Mouse (Mus musculus): ENCODE data around the gene Dicer1.

Gene Dicer1

GRCm38 (mm10) chr12:104751814-104752765 is at the start of gene Dicer1:
TSS of gene Dicer1 (minus strand) at chr12:104751952.
- peak; percentile 97 for DNase-seq (ENCODE audit: low read depth, low spot score)

- peak; percentile 22 for DNase-seq (ENCODE audit: low read depth, low spot score)
Measured at GRCm38 (mm10) chr12:104799365-104799764, 47.6 kb upstream of the Dicer1 start.

GRCm38 (mm10) chr12:104797905-104798304 is 46.2 kb upstream of the Dicer1 start:
- DNase-seq (ENCODE audit: low read depth, low spot score), result no peak

DNA sequence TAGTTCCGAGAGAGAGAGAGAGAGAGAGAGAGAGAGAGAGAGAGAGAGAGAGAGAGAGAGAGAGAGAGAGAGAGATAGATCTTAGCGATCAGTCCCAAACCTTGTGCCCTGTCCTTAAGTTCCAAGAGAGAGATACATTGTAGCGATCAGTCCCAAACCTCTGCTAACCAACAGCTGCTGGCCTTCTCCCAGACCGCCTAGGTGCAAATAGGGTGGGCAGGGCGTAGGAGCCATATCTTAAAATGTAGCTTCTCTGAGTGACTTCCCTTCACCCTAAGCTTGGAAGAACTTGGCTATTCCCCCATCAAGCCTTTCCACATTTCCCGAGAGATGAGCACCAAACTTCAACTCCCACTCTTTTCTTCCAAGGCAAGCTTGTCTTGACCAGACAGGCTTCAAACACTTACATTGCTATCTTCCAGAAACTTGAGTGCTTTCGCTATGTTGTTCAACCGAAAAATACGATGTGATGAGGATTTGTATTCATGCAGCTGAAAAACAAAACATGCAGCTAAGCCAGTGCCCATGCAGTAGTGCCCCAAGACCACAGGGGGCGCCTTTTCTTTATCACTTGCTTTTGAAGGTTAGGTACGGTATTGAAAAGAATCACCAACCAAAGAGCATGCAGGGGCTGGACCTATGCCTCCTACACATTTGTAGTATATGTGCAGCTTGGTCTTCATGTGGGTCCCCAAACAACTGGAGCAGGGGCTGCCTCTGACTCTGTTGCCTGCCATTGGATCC is 45.1 kb upstream of the Dicer1 start:
- peak; percentile 27 for DNase-seq (ENCODE audit: low read depth, low spot score)

DNA sequence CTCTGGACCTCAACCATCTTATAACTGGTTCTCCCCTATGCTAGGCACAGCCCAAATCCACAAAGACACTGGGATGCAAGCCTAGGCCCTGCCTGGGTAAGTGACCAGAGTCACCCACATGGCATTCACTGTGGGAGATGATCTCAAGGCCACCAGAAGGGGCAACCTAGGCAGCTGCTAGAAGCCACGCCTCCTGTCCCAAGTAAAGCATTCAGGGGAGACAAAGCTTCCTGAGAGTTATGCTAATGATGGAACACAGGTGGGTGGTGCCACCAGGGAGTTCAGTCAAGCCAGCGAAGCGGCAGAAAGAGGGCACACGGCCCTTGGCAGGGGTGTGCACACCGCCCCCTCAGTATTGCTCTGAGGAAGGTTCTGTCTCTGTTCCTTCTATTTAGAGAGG is 43.2 kb upstream of the Dicer1 start:
- peak; percentile 76 for DNase-seq (ENCODE audit: low read depth, low spot score)

DNA sequence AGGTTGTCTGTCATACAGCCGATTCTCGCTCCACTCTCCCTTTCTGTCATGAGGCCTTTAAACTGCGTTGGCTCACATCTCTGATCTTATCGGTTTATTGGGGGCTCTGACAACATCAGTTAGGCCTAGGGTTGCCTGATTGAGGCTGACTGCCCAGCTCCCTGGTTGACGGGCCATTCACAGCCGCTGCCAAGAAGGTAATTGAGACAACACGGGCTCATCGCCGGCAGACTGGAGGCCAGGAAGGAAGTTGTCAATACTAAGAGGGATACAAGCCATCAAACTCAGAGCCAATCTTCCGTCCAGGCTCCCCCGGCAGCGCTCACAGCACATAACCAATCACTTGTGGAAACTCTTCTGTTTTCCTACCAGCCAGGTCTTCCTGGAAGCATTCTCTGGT is 41.7 kb upstream of the Dicer1 start:
- no peak for DNase-seq (ENCODE audit: low read depth, low spot score)

- peak; percentile 36 for DNase-seq (ENCODE audit: low read depth, low spot score)
Measured at GRCm38 (mm10) chr12:104777603-104778002, 25.9 kb upstream of the Dicer1 start.

DNA sequence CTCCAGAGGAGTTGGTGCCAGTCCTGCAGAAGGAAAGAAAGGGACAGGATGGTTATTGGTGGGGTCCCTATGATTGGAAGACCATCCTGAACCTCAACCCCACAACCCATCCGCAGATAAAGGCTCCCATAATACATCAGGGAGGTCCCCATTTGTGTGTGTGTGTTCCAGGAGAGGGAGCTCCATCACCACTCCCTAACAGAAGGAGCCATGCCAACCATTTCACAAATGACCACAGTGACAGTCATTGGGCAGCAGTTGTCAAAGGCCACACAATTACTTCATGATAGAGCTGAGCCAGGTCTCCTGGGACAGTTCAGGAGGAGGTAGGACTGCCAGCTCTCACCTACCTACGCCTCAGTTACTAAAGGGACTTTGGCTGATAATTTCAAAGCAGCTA is 20.2 kb upstream of the Dicer1 start:
- DNase-seq (ENCODE audit: low read depth, low spot score), result no peak

DNA sequence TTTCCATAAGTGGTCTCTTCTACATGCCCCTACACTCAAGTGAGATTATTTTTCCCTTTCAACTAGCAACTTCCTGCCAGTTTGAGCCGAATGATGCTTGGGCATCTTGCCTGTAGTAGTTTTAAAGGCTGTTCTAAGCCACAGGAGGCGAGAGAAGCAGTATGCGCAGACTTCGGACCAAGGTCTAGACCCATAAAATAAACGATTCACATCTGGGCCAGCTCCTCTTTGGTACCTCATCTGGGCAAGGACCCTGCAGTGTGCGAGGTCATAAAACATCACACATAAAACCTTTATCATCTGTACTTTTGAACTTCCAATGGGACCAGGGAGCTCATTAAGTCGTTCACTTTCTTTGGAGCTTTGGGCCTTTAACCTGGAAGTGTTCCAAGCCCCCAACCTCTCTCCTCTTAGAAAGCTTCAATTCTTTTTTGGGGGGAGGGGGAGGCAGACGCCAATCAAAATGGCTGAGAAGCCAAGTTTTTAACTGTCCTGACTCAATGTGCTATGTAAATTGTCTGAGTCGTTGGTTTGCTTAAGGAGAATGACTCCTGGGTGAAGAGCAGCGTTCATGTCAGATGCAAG is 17.5 kb upstream of the Dicer1 start:
- DNase-seq (ENCODE audit: low read depth, low spot score), result no peak

- DNase-seq (ENCODE audit: low read depth, low spot score), result peak; percentile 36
Measured at GRCm38 (mm10) chr12:104767183-104767582, 15.4 kb upstream of the Dicer1 start.

DNA sequence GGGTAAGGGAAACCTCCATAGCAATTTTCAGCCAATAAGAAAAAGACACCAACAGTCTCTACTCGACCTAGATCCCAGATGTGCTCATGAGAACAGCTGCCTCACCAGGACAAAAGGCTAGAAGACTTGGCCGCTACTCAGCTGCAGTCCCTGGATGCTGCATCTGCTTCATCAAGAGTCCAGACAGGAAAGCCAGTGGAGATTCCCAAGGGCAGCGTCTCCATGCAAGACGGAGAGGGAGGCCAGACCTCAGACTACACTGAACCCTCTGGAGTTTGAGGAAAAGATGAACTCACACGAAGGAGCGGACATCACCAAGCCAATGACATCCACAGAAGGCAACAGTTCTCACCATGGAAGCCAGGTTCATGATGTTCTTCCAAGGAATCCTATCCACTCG is 14.0 kb upstream of the Dicer1 start:
- no peak for DNase-seq (ENCODE audit: low read depth, low spot score)

DNA sequence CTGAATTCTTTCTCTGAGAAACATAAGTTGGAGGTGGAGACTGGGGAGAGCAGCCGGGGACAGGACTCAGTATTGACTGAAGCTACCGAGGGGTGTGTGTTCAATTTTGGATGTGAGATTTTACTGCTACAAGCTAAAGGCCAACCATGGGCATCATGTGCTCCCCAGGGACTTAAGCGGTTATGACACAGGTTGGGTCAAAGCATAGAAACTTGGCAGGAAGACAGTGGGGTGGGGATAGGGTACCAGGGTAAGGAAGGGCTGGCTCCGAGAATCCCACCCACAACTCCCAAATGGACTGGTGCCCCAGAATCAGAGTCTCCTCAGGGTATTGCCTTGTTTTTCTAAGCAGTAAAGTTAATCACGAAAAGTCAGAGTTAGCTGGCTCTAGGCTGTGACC is 13.4 kb upstream of the Dicer1 start:
- no peak for DNase-seq (ENCODE audit: low read depth, low spot score)

GRCm38 (mm10) chr12:104763918-104764317 is 12.2 kb upstream of the Dicer1 start:
- no peak for DNase-seq (ENCODE audit: low read depth, low spot score)

DNA sequence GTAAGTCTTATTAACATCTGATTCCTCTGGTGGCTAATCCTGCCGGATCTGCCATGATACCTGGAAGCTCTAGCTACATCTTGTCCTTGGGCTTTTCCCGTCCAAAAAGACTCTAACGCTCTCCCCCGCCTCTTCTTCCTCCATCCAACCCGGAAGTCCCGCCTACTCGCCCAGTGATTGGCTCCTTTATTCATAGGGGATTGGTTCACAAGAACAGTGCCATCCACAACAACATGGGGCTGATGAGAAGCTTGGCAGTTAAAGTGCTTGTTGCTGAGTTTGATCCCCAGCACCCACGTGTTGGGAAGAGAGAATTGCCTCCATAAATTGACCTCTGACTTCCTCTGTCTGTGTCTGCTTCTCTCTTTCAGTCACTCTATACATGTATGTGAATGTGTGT is 9.7 kb upstream of the Dicer1 start:
- peak; percentile 84 for DNase-seq (ENCODE audit: low read depth, low spot score)

DNA sequence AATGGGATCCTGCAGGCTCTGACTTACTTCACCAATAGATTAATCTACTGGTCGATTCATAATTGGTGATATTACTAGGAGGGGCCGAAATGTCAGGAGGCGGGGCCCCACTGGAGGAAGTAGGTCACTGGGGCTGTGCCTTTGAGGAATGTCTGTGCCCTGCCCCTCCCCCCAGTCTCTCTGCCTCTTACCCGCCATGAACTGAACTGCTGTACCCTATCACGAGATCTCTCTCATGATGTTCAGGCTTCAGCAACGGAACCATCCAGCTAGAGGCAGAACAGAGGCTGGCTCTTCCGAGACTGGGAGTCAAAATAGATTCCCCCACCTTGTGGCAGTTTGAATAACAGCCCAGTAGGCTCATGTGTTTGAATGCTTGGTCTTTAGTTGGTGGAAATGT is 6.3 kb upstream of the Dicer1 start:
- no peak for DNase-seq (ENCODE audit: low read depth, low spot score)

DNA sequence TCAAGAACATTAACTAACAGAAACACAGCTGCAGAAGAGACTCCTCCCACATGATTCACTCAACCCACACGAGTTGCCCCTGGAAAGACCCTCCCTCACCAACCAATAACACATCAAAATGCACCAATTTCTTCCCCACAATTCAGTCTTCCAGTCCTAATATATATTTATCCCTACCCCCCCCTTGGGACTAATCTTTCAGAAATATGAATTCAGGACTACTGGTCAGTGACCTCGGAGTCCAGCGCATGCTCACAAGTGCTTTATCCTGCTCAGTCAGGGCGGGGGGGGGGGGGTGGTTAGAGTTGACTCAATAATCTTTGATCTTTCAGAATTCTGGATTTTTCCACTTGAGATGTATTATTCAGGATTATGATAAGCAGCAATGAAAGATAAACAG is 1.9 kb upstream of the Dicer1 start:
- no peak for DNase-seq (ENCODE audit: low read depth, low spot score)

DNA sequence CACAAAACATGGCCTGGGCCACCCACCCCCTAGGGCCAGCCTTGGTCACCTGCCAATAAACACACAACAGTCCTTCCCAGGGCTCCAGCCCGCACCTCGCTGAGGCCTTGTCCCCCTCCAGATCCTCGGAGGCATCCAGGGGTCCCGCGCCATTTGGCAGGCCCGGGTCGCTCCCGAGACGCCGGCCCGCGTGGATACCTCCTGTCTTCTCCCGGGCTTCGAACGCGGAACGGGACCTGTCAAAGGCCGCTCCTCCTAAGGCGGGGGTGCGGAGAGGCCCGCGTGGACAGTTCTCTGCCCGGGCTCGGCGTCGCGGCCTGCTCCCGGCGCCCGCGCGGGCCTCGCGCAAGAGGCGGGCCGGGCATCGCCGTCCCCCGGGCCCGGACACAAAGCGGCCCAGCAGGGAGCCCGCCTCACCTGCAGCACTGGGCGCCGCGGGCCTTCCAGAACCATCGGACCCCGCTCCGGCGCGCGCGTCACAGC is 380 bp downstream of the Dicer1 start:
- DNase-seq (ENCODE audit: low read depth, low spot score), result no peak

DNA sequence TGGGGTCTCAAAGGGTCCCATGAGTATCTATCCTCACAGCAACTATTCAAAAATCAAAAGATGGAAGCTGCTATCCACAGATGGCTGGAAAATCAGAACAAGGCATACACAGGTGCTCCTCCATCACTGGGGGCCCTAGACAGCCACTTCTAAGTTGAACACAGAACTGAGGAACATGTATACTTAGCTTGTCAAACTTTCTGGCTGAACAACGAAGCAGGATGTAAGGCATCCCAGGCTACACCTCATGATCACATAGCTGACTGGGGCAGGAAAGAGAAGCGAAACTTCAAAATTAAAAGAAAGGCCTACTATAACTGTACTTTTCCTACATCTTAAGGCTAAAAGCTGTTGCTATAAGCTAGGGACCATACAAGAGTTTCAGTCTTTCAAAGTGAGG is 2.8 kb downstream of the Dicer1 start:
- no peak for DNase-seq (ENCODE audit: low read depth, low spot score)

DNA sequence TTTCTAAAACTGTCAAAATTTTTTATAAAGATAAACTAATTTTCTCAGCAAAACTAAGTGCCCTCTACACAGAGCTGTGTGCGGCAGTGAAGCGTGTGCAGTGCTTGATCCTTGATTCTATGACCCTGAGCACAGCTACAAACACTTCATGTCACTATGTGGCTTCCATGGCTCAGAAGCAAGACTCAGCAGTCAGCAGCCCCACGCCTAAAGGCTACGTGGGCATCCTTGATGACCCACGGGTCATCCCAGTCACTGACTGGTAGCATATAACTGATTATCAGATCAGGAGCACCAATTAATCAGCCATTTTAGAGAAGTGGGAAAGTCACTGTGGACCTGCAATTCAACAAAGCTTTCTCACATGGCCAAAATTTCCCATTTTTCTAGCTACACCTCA is 4.5 kb downstream of the Dicer1 start:
- DNase-seq (ENCODE audit: low read depth, low spot score), result no peak

GRCm38 (mm10) chr12:104746601-104747000 is 5.2 kb downstream of the Dicer1 start:
- DNase-seq (ENCODE audit: low read depth, low spot score), result no peak

- DNase-seq (ENCODE audit: low read depth, low spot score), result no peak
Measured at GRCm38 (mm10) chr12:104743687-104744086, 8.1 kb downstream of the Dicer1 start.

- peak; percentile 68 for DNase-seq (ENCODE audit: low read depth, low spot score)
Measured at GRCm38 (mm10) chr12:104742247-104742646, 9.5 kb downstream of the Dicer1 start.

Data from A20 (cell line).